Mouse (Mus musculus): ENCODE measurements around the gene Gm28053.
"Not testable (repeated sequence)": the region's sequence is repeated elsewhere in the genome, so short reads cannot be mapped to it uniquely, and the experiment has no call there.

Gene Gm28053

GRCm38 (mm10) chr6:48718455-48718854, at the start of gene Gm28053, which contains the start of gene Gimap7:
Gene Gm28053, plus strand, starts transcription at chr6:48718607.
Gene Gimap7, plus strand, starts transcription at chr6:48718621.
- DNase-seq: no peak

- DNase-seq: no peak
These were observed 48.9 kb upstream of the Gm28053 start for GRCm38 (mm10) chr6:48669446-48669969.

- no peak for DNase-seq
These were observed 43.9 kb upstream of the Gm28053 start for GRCm38 (mm10) chr6:48674291-48675058.

GRCm38 (mm10) chr6:48675400-48675930, 42.9 kb upstream of the Gm28053 start:
- DNase-seq: no peak

GRCm38 (mm10) chr6:48675931-48676859, 42.2 kb upstream of the Gm28053 start, which contains the start of gene Gimap9:
Gene Gimap9, plus strand, starts transcription at chr6:48676129.
- DNase-seq: no peak

DNA sequence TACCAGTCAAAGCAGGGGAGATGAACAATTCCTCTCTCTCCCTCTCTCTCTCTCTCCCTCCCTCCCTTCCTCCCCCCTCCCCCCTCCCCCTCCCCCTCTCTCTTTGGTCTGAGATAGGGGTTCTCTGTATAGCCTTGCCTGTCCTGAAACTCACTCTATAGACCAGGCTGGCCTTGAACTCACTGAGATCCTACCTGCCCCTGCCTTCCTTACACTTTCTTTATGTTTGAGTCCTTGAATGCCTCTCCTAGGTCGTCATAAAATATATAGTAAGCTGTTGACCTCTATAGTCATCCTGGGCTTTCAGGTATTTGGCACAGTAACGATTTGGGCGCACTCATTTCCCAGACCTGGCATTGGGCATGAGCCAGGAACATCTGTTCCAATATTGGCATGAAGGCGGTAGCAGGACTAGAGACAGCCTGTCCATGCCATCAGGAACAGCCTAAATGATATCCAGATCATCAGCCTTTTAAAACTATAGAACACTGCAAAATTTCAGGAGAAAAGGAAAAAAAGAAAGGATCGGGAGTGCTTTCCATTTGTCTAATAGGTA, 41.5 kb upstream of the Gm28053 start:
- no peak for DNase-seq

GRCm38 (mm10) chr6:48677492-48678345, 40.7 kb upstream of the Gm28053 start:
- DNase-seq: no peak

GRCm38 (mm10) chr6:48678391-48678790, 40.0 kb upstream of the Gm28053 start:
- no peak for DNase-seq

DNA sequence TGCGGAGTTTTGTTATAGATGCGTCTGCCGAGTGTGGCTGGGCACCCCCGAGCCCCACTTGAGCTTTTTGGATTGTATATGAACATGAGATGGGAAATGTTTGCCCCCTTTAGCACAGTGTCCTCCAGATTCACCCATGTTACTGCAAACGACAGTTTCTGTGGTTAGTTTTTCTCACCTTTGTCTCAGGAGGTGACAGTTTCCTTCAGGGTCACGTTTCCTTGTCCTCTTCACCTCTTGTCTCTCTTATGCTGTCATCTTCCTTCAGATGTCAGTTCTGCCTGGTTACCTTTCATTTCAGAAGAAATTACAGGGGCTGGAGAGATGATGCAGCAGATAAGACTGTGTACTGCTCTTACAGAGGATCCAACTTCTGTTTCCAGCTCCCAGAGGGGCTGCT, 38.7 kb upstream of the Gm28053 start:
- DNase-seq: no peak

GRCm38 (mm10) chr6:48680421-48680820, 38.0 kb upstream of the Gm28053 start:
- no peak for DNase-seq

DNA sequence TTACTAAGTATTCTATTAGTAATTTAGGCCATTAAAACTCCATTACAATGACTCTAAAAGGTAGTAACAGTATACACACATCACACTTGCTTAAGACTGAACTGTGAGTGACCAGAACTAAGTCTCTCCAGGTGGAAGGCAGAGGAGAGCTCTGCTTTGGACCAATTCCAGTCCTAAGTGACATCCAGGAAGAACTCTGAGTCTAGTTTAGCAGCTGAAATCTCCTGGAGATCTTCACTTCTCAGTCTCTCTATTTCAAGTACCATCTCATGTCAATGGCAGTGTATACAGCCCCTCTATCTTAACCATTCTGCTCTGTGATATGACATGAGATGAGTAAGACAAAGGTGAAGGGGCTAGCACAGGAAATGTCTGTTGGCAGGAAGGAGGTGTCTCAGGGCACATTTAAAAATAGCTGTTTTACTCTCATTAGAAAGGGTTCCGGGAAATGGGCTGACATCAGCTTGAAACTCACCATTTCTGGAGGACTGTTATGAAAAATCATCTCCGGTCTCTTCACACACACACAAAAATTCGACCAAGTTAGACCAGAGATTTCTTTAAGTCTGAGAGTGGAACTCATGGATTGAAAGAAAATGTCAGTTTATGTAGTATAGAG, 36.8 kb upstream of the Gm28053 start:
- DNase-seq: no peak

DNA sequence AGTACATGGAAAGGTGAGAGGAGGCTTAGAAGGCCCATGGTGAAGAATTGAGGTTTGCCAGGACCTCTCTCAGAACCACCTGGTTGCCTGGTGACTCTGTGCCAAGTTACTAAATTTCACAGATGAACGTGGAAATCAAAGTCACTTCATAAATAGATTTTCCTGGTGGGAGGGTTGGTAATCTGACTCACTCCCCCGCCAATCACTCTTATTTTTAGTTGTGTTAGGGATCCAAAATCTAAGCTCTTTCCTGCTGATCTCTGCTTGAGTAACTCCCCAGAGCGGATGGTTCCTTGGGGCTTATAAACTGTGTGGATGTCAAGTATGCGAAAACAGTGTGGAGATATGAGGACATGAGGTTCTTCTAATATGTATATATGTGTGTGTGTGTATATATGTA, 36.1 kb upstream of the Gm28053 start:
- DNase-seq: peak; percentile 26

DNA sequence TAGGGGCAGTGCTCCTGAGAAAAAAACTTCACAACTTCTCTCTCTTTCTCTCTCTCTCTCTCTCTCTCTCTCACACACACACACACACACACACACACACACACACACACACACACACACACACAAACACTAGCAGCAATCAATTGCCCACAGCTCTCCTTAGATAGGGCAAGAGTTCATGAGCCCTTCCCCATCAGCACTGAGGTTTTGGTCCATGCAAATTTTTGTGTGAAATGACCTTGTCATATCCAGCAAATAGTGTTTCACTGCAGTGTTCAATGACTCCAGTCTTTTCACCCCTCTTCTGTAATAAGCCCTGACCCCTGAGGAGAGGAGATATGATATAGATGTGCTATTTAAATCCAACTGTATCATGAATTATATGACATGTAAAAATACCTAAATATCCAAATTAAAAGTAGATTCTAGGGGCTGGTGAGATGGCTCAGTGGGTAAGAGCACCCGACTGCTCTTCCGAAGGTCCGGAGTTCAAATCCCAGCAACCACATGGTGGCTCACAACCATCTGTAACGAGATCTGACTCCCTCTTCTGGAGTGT, 35.1 kb upstream of the Gm28053 start:
- not testable (repeated sequence) for DNase-seq

DNA sequence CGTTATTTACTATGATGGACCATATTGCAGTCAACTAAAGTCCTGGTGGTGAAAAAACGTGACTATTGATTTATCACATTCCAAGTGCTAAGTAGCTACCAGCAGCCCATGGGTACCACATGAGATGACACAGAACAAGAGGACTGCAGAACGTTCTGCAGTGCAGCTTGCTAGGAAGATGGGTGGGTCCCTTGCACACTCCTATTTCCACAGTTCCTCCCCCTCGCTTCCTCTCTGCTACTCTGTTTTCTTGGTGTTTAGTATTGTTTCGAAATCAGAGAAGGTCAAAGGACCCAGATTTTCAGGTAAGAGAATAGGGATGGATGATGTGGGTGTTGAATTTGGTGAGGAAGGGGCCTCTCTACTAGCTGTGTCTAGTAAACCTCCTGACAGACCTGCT, 34.1 kb upstream of the Gm28053 start, which contains the start of gene Gimap4:
Gene Gimap4, plus strand, starts transcription at position 231 of the 400 bp plus-strand sequence.
- no peak for DNase-seq

GRCm38 (mm10) chr6:48684806-48685205, 33.6 kb upstream of the Gm28053 start:
- peak; percentile 10 for DNase-seq

DNA sequence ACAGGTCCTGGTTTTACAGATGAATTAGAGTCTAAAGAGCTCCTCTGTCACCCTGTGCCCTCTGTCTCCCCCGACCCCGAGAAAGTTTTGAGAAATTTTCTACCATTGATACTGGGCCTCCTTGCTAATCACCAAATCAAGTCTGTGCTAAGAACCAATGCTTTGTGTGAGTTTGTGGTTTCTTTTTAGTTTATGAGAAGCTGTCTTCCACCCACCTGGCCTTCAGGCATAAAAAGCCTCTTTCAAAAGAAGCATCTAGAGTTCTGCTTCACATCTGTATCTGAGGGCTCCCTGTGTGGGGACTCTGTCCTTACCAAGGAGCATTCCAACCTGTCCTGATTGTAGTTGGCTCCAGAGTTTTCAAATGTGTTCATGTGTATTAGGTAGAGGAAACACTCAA, 33.2 kb upstream of the Gm28053 start:
- DNase-seq: no peak

DNA sequence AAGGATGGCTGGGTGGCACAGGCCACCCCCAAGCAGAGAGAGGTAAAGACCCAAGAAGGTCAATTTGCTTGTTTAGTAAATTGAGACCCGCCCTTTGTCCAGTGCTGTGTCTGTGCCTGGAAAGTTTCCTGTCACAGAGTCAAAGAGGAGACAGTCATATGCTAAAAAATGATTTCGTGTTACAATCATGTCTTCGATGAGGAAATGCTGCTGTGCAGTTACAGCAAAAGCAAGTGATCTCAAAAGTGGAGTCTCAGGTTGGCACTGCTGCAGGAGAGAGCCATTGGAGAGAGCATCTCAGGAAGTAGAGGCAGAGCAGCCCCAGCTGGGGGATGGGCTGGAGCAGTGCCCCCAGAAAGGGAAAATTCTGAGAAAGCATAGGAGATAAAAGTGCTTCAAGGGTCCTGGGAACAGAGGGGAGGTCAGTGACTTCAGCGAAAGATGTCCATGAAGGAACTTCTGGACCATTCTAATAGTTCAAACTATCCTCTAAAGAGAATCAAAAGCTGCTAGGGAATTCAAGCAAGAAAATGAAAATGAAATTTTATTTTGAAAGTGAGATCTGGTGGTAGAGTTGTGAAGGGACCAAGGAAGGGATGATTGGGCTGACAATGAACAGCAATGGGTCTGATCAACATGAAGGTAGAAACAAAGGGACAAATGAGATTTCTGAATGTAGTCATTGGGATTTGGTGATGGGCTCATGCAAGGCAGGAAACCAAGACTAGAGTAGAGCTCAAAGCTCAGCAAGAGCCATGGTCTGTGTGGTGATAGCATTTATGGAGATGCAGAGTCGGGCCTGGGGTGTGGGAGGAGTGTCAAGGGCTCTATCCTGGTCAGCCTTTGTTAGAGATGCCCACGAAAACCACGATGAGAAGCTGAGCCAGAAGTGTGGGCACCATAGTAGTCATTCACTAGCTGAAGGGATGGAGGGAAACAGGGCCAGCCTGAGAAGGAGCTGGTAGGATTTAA, 32.4 kb upstream of the Gm28053 start:
- no peak for DNase-seq

GRCm38 (mm10) chr6:48687077-48687476, 31.3 kb upstream of the Gm28053 start:
- DNase-seq: no peak

- DNase-seq: no peak
These were observed 29.1 kb upstream of the Gm28053 start for GRCm38 (mm10) chr6:48689320-48689719.

DNA sequence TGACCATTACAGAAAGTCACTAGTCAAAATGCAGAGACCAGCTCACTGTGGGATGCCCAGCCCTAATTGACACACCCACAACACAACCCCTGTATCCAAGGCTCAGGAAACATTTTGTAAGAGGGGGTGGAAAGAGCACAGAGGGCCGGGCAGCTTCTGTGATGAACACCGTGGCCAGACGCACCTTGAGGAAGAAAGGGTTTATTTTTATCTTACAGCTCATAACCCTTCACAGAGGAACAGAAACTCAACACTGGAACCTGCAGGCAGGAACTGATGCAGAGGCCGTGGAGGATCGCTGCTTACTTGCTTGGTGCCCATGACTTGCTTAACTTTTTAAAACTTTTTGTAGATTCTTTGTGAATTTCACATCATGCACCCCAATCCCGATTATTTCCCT, 25.4 kb upstream of the Gm28053 start:
- DNase-seq: no peak

Measured in right cerebral cortex, adult 18-20 months (tissue).